Mouse (Mus musculus) heart, embryonic 12.5 days (tissue): ENCODE results near the gene Gm49027. TPM values are rescaled to one million over a fixed set of nuclear protein-coding genes. Genes with fewer than 3 reads are reported as not detected.

Experiments
- ATAC-seq: fragments of 200-750 bp; cut with Nextera tagmentation; 2 replicates; pipeline ENCODE4 v1.8.0; 2017; ENCODE audit warnings: moderate TSS enrichment, moderate library complexity; ENCODE audit not compliant: insufficient number of reproducible peaks, low FRiP score
- H3K27ac ChIP-seq: fragments of 300-500 bp; sonication (generic); 2 replicates; pipeline ENCODE4 v1.5.1; 2016; ENCODE audit warnings: mild to moderate bottlenecking, moderate library complexity; ENCODE audit not compliant: poor library complexity, severe bottlenecking
- H3K27me3 ChIP-seq: fragments of 300-500 bp; sonication (generic); replicated peaks from 2 replicates; pipeline ENCODE4 v1.6.1; 2016; ENCODE audit warnings: mild to moderate bottlenecking, moderate library complexity
- H3K36me3 ChIP-seq: fragments of 300-500 bp; sonication (generic); 2 replicates; pipeline ENCODE4 v1.6.1; 2016; ENCODE audit warnings: mild to moderate bottlenecking, moderate library complexity
- H3K4me1 ChIP-seq: fragments of 300-500 bp; sonication (generic); replicated peaks from 2 replicates; pipeline ENCODE4 v1.6.1; 2016; ENCODE audit warnings: mild to moderate bottlenecking
- H3K4me2 ChIP-seq: fragments of 300-500 bp; sonication (generic); 2 replicates; pipeline ENCODE4 v1.6.1; 2016; ENCODE audit warnings: mild to moderate bottlenecking, moderate library complexity
- H3K4me3 ChIP-seq: fragments of 300-500 bp; sonication (generic); 2 replicates; pipeline ENCODE4 v1.5.1; 2016; ENCODE audit warnings: mild to moderate bottlenecking
- H3K9ac ChIP-seq: fragments of 300-500 bp; sonication (generic); 2 replicates; pipeline ENCODE4 v1.6.1; 2016; ENCODE audit warnings: mild to moderate bottlenecking, moderate library complexity
- H3K9me3 ChIP-seq: fragments of 300-500 bp; sonication (generic); replicated peaks from 2 replicates; pipeline ENCODE4 v1.6.1; 2016; ENCODE audit warnings: mild to moderate bottlenecking, moderate library complexity
- WGBS: fragments of 180-500 bp; shearing (Covaris S2); methylation state at CpG from one replicate; pipeline ENCODE4 v1.1.7; 2016; 5-methylcytosine and 5-hydroxymethylcytosine counted together
- polyA plus RNA-seq: library from polyadenylated mRNA; unstranded; fragments of >200 nt; fragmentation: Nextera tagmentation; extraction: Ambion mirVana; gene quantifications from 2 replicates; pipeline ENCODE4 v1.2.1, GENCODE M21; 2016

The Gm49027 gene
- polyA plus RNA-seq: 0.13 and 0.22 TPM in 2 replicates

DNA sequence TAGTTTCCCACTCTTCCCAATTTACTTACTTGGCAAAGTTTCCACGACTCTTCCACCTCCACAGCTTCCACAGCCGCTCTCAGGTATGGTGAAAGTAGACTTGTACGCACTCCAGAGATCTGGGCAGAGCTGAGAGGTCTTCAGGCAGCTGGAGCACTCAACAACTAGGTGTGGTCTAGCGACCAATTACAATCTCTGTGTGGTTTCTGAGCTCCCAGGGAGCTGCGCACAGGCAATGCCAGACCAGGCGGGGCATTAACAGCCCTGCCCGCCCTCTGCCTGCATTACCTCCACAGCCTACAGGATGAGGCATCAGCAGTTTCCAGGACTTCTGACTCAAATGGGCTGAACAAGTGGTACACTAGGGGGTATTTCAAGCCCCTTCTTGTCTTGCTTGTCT, at the start of gene Gm49027:
Gene Gm49027, minus strand, starts transcription at position 208 of the 400 bp plus-strand sequence.
- Histone ChIP-seq H3K4me1 (peaks cover 14% of the 10 kb centered on the region), H3K27me3 (no peaks in the 10 kb centered on the region), H3K9ac (no peak within 1 kb of the TSS), H3K4me3 (peak within 1 kb of the TSS; percentile 99), H3K9me3 (no peaks in the 10 kb centered on the region), H3K27ac (no peak within 1 kb of the TSS), H3K4me2 (peak within 1 kb of the TSS; percentile 99), H3K36me3 (peaks cover 29% of the 10 kb centered on the region)
- no peak for ATAC-seq
- 80% methylated on average over 7 of the region's 7 CpGs for WGBS

DNA sequence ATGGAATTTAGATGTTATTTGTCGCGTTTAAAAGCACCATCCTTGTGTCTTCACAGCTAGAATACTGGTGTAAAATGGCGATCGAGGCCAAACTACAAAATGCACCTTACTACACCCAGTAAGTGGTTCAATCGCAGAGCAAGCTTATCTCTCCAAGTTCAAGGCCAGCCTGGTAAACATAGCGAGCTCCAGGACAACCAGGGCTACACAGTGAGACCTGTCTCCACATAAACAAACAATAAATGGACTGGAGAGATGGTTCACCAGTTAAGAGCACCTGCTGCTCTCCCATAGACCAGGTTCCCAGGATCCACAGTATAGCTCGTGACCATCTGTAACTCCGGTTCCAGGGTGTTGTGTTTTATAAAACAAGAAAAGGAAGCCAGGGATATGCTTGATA, 48.1 kb upstream of the Gm49027 start:
- Histone ChIP-seq H3K4me3 (peak overlapping the region; percentile 99), H3K36me3 (peaks cover 30% of the 10 kb centered on the region), H3K4me1 (peaks cover 9% of the 10 kb centered on the region), H3K27ac (no peak overlapping the region), H3K9ac (no peak overlapping the region), H3K27me3 (no peaks in the 10 kb centered on the region), H3K9me3 (no peaks in the 10 kb centered on the region), H3K4me2 (peak overlapping the region; percentile 87)
- no peak for ATAC-seq
- 59% methylated on average over 8 of the region's 8 CpGs for WGBS

GRCm38 (mm10) chr5:123572357-123573186, 47.3 kb upstream of the Gm49027 start, which contains the start of gene Vps33a:
TSS of gene Vps33a (minus strand) at chr5:123573038.
- under 1% methylated on average over 54 of the region's 54 CpGs for WGBS
- peak within 1 kb of the TSS; percentile 90 for H3K9ac ChIP-seq
- peak within 1 kb of the TSS; percentile 87 for H3K4me2 ChIP-seq
- peak; percentile 95 for ATAC-seq
- peaks cover 31% of the 10 kb centered on the region for H3K36me3 ChIP-seq
- H3K4me1 ChIP-seq: peaks cover 9% of the 10 kb centered on the region
- H3K27ac ChIP-seq: peak within 1 kb of the TSS; percentile 45; the same call in 1 of the 2 replicates
- no peaks in the 10 kb centered on the region for H3K9me3 ChIP-seq
- H3K4me3 ChIP-seq: peak within 1 kb of the TSS; percentile 99
- H3K27me3 ChIP-seq: no peaks in the 10 kb centered on the region

DNA sequence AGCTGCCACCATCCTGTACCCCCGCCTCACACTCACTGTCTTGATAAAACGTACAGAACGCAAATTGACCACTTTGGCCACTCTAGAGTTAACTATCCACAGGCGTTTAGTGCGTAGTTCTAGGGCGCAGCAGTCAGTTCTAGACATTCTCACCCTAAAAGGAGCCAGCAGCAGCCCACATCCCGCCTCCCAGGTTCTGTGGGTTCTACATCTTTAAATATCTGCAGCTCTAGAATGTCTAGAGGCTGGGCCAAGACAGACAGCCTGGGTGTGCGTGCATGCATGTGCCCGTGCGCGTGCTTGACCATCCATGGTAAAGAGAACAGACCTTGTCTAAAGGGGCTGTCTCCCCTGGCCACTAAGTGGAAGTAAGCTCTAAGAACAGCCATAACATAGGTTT, 35.8 kb upstream of the Gm49027 start:
- Histone ChIP-seq H3K9ac (no peak overlapping the region), H3K4me2 (no peak overlapping the region), H3K4me1 (no peaks in the 10 kb centered on the region; the same call in 1 of the 2 replicates), H3K27me3 (no peaks in the 10 kb centered on the region), H3K36me3 (peaks cover 92% of the 10 kb centered on the region), H3K27ac (no peak overlapping the region), H3K4me3 (no peak overlapping the region), H3K9me3 (no peaks in the 10 kb centered on the region)
- 93% methylated on average over 11 of the region's 11 CpGs for WGBS
- ATAC-seq: no peak

DNA sequence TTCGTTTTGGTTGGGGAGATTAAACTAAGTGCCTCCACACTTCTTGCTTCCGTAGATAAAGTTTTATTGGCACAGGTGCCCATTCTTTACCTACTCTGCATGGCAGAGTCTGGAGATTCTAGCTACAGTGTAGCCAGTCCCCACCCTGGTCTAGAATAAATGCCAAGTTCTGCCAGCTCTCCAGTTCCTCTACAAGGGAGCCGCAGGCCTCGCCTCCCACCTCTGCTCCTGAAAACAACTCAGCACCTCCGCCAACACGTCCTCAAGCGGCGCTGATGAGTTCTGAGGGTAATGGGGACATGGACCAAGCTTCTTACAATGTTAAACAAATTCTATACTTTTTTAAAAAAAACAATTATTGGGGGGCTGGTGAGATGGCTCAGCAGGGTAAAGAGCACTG, 34.3 kb upstream of the Gm49027 start:
- Histone ChIP-seq H3K9me3 (no peaks in the 10 kb centered on the region), H3K36me3 (peaks cover 89% of the 10 kb centered on the region)
- ATAC-seq: no peak

GRCm38 (mm10) chr5:123556451-123556850, 31.2 kb upstream of the Gm49027 start:
- Histone ChIP-seq H3K27me3 (no peaks in the 10 kb centered on the region), H3K9me3 (no peaks in the 10 kb centered on the region), H3K4me2 (no peak overlapping the region), H3K4me3 (no peak overlapping the region), H3K4me1 (no peaks in the 10 kb centered on the region; the same call in 1 of the 2 replicates), H3K36me3 (peaks cover 62% of the 10 kb centered on the region), H3K27ac (no peak overlapping the region), H3K9ac (no peak overlapping the region)
- no peak for ATAC-seq
- WGBS: 73% methylated on average over 2 of the region's 2 CpGs

More for the DNA sequence above, 34.3 kb upstream of the Gm49027 start:
- no peak overlapping the region for H3K4me3 ChIP-seq
- H3K9ac ChIP-seq: no peak overlapping the region
- H3K4me2 ChIP-seq: no peak overlapping the region
- no peak overlapping the region for H3K27ac ChIP-seq
- H3K27me3 ChIP-seq: no peaks in the 10 kb centered on the region
- H3K4me1 ChIP-seq: no peaks in the 10 kb centered on the region; the same call in 1 of the 2 replicates
- WGBS: 93% methylated on average over 8 of the region's 8 CpGs

- H3K36me3 ChIP-seq: peaks cover 56% of the 10 kb centered on the region
- no peak overlapping the region for H3K27ac ChIP-seq
- WGBS: 78% methylated on average over 7 of the region's 7 CpGs
Measured at GRCm38 (mm10) chr5:123555693-123556092, 30.4 kb upstream of the Gm49027 start.

DNA sequence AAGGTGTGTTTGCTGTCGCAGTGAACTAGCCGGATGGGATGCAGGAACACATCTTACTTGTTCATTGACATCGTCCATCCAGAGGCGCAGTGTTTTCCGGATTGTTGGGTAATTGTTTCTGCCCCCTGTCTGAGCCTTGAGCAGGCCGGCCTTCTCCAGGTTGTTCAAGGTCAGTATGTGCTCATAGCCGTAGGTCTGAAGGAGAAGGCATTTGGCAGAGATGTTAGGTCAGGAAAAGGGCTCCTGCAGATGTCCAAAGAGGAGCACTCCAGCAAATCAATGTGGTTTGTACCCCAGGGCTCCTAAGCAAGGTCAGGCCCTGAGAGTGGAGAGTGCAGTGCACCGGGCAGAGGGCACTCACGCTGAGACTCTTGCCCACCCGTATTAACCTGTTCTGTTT, 8.5 kb upstream of the Gm49027 start:
- Histone ChIP-seq H3K9ac (no peak overlapping the region), H3K27me3 (no peaks in the 10 kb centered on the region), H3K9me3 (no peaks in the 10 kb centered on the region), H3K4me1 (no peaks in the 10 kb centered on the region), H3K4me2 (no peak overlapping the region), H3K4me3 (no peak overlapping the region), H3K27ac (no peak overlapping the region), H3K36me3 (peaks cover 84% of the 10 kb centered on the region)
- ATAC-seq: no peak
- WGBS: 89% methylated on average over 10 of the region's 10 CpGs

More at GRCm38 (mm10) chr5:123555693-123556092, 30.4 kb upstream of the Gm49027 start:
- Histone ChIP-seq H3K4me3 (no peak overlapping the region), H3K4me1 (no peaks in the 10 kb centered on the region; the same call in 1 of the 2 replicates), H3K9me3 (no peaks in the 10 kb centered on the region), H3K4me2 (no peak overlapping the region), H3K9ac (no peak overlapping the region), H3K27me3 (no peaks in the 10 kb centered on the region)
- no peak for ATAC-seq

GRCm38 (mm10) chr5:123530056-123530455, 4.8 kb upstream of the Gm49027 start:
- no peaks in the 10 kb centered on the region for H3K9me3 ChIP-seq
- no peaks in the 10 kb centered on the region for H3K27me3 ChIP-seq
- WGBS: 84% methylated on average over 8 of the region's 8 CpGs
- no peak overlapping the region for H3K9ac ChIP-seq
- no peaks in the 10 kb centered on the region for H3K4me1 ChIP-seq
- H3K4me2 ChIP-seq: no peak overlapping the region
- no peak overlapping the region for H3K27ac ChIP-seq
- no peak overlapping the region for H3K4me3 ChIP-seq
- ATAC-seq: no peak
- H3K36me3 ChIP-seq: peaks cover 75% of the 10 kb centered on the region

- peaks cover 63% of the 10 kb centered on the region for H3K36me3 ChIP-seq
- WGBS: 66% methylated on average over 7 of the region's 7 CpGs
Measured at GRCm38 (mm10) chr5:123528641-123529040, 3.4 kb upstream of the Gm49027 start.

GRCm38 (mm10) chr5:123525916-123526495, 718 bp upstream of the Gm49027 start:
- H3K36me3 ChIP-seq: peaks cover 36% of the 10 kb centered on the region
- no peak overlapping the region for H3K4me2 ChIP-seq
- no peaks in the 10 kb centered on the region for H3K9me3 ChIP-seq
- 86% methylated on average over 9 of the region's 9 CpGs for WGBS
- H3K27ac ChIP-seq: no peak overlapping the region
- no peaks in the 10 kb centered on the region for H3K27me3 ChIP-seq
- H3K9ac ChIP-seq: no peak overlapping the region
- no peak for ATAC-seq
- H3K4me1 ChIP-seq: peaks cover 14% of the 10 kb centered on the region
- H3K4me3 ChIP-seq: no peak overlapping the region

More at GRCm38 (mm10) chr5:123528641-123529040, 3.4 kb upstream of the Gm49027 start:
- H3K9me3 ChIP-seq: no peaks in the 10 kb centered on the region
- peaks cover 5% of the 10 kb centered on the region for H3K4me1 ChIP-seq
- no peak for ATAC-seq
- H3K9ac ChIP-seq: no peak overlapping the region
- no peak overlapping the region for H3K4me2 ChIP-seq
- no peak overlapping the region for H3K4me3 ChIP-seq
- no peak overlapping the region for H3K27ac ChIP-seq
- H3K27me3 ChIP-seq: no peaks in the 10 kb centered on the region
